ENCODE assay signal across 12 mouse cellular contexts in genomic region chr6:100387042-100387441, GRCm38 (mm10).
A peak's percentile ranks its signal among the peaks of the same experiment; 100 is the strongest.
DNase-seq lines count a peak whose midpoint lies in the region; ATAC-seq lines count a peak whose summit lies in the region.
"Had no signal": no experiment of that assay in that cellular context is flagged by ENCODE, and none has a peak within 500 bp of the region (broad histone marks: within the 10 kb centered on the region; RNA-seq: fewer than 3 reads in every experiment).

No protein-coding gene starts in this region.

- no peaks in the 10 kb centered on the region for H3K36me3 ChIP-seq in intestine, embryonic 16.5 days (ENCODE audit: control insufficient read depth, insufficient read depth, low read length)
- H3K36me3 ChIP-seq in stomach, embryonic 16.5 days (ENCODE audit: control insufficient read depth, insufficient read depth, low read length): no peaks in the 10 kb centered on the region
- H3K36me3 ChIP-seq: heart, embryonic 12.5 days; hindbrain, embryonic 10.5 days; midbrain, embryonic 15.5 days had no signal

- H3K4me1 ChIP-seq in intestine, embryonic 16.5 days (ENCODE audit: control insufficient read depth, insufficient read depth, low read length): peaks cover 8% of the 10 kb centered on the region
- H3K4me1 ChIP-seq in stomach, embryonic 16.5 days (ENCODE audit: control insufficient read depth, insufficient read depth, low read length): 0 out of 2 replicates have a peak, but pooled peaks cover 3% of the 10 kb centered on the region
- H3K4me1 ChIP-seq: midbrain, embryonic 15.5 days had no signal

- H3K4me2 ChIP-seq in intestine, embryonic 16.5 days (ENCODE audit: low read depth, low read length): no peak overlapping the region
- no peak overlapping the region for H3K4me2 ChIP-seq in stomach, embryonic 16.5 days (ENCODE audit: low read depth, low read length)
- H3K4me2 ChIP-seq: heart, embryonic 12.5 days; midbrain, embryonic 15.5 days had no signal

- no peak overlapping the region for H3K27ac ChIP-seq in intestine, embryonic 16.5 days (ENCODE audit: low read length)
- H3K27ac ChIP-seq in stomach, embryonic 16.5 days (ENCODE audit: low read length): peak overlapping the region; percentile 12; the same call in 1 of the 2 replicates
- H3K27ac ChIP-seq: hindbrain, embryonic 10.5 days; midbrain, embryonic 15.5 days had no signal

- H3K9me3 ChIP-seq in intestine, embryonic 16.5 days (ENCODE audit: control insufficient read depth, low read length): no peaks in the 10 kb centered on the region
- H3K9me3 ChIP-seq in stomach, embryonic 16.5 days (replicated peaks; ENCODE audit: control insufficient read depth, low read length): no peaks in the 10 kb centered on the region
- H3K9me3 ChIP-seq: hindbrain, embryonic 10.5 days; midbrain, embryonic 15.5 days had no signal

- DNase-seq in kidney, postnatal 4 days: peak; percentile 25 to 41
- no peak for DNase-seq in kidney, adult 18-20 months
- peak; percentile 53 for DNase-seq in embryo, embryonic 11 days
- no peak for DNase-seq in frontal cortex, postnatal 36 days (ENCODE audit: low spot score in 2 of 2)
- DNase-seq in cerebellum, postnatal 36 days: no peak
- DNase-seq: cerebellum, adult 8-10 months; right cerebral cortex, postnatal 14 days had no signal

- H3K4me3 ChIP-seq in intestine, embryonic 16.5 days (ENCODE audit: low read length): no peak overlapping the region
- no peak overlapping the region for H3K4me3 ChIP-seq in stomach, embryonic 16.5 days (replicated peaks; ENCODE audit: low read length)
- H3K4me3 ChIP-seq: heart, embryonic 12.5 days; hindbrain, embryonic 10.5 days; midbrain, embryonic 15.5 days had no signal

- H3K9ac ChIP-seq in intestine, embryonic 16.5 days (ENCODE audit: low read depth, low read length): no peak overlapping the region
- H3K9ac ChIP-seq in stomach, embryonic 16.5 days (ENCODE audit: low read length): no peak overlapping the region
- H3K9ac ChIP-seq: heart, embryonic 12.5 days; midbrain, embryonic 15.5 days had no signal

- H3K27me3 ChIP-seq in intestine, embryonic 16.5 days (replicated peaks; ENCODE audit: control insufficient read depth, insufficient read depth, low read length): no peaks in the 10 kb centered on the region
- H3K27me3 ChIP-seq in stomach, embryonic 16.5 days (ENCODE audit: control insufficient read depth, insufficient read depth, low read length): no peaks in the 10 kb centered on the region
- H3K27me3 ChIP-seq: heart, embryonic 12.5 days; midbrain, embryonic 15.5 days had no signal

- 25% methylated on average over 5 of the region's 5 CpGs for WGBS in intestine, embryonic 16.5 days
- WGBS in stomach, embryonic 16.5 days: 19% methylated on average over 5 of the region's 5 CpGs

- ATAC-seq in intestine, embryonic 16.5 days: peak; percentile 44; the same call in 1 of the 2 replicates
- peak; percentile 68; the same call in 1 of the 2 replicates for ATAC-seq in stomach, embryonic 16.5 days (ENCODE audit: insufficient read depth, low FRiP score)
- ATAC-seq: midbrain, embryonic 15.5 days had no signal

Comparison
In these comparisons a context has a peak if more than half of its experiments do, and no peak if none do; other contexts are left out.
1. DNase-seq: peak in kidney, postnatal 4 days (2 of 2) and embryo, embryonic 11 days (single experiment); none in kidney, adult 18-20 months (single experiment), frontal cortex, postnatal 36 days (0 of 2) and cerebellum, postnatal 36 days (0 of 2).